Mouse (Mus musculus): Measurements from ENCODE around the gene Inhbb. TPM values are rescaled to one million over a fixed set of nuclear protein-coding genes. Genes with fewer than 3 reads are reported as not detected.

The Inhbb gene
- polyA plus RNA-seq, 1 experiment from 2014 or later, result 0.56 TPM

GRCm38 (mm10) chr1:119386306-119386705, 35.7 kb downstream of the Inhbb start:
- no peak for DNase-seq (ENCODE audit: low spot score)

GRCm38 (mm10) chr1:119383916-119384315, 38.1 kb downstream of the Inhbb start:
- DNase-seq (ENCODE audit: low spot score), result no peak

GRCm38 (mm10) chr1:119380609-119381008, 41.4 kb downstream of the Inhbb start:
- no peak for DNase-seq (ENCODE audit: low spot score)

- no peak for DNase-seq (ENCODE audit: low spot score)
Observed at GRCm38 (mm10) chr1:119375376-119375775, 46.7 kb downstream of the Inhbb start.

GRCm38 (mm10) chr1:119367546-119367945, 54.5 kb downstream of the Inhbb start:
- no peak for DNase-seq (ENCODE audit: low spot score)

GRCm38 (mm10) chr1:119366315-119366714, 55.7 kb downstream of the Inhbb start:
- DNase-seq (ENCODE audit: low spot score), result no peak

Other genes with a start within 250 kb of the Inhbb start
- 82.7 and 87.1 TPM in 2 replicates for gene Ralb, start 82.5 kb upstream of the Inhbb start, polyA plus RNA-seq (2015; fragmentation: Nextera tagmentation; extraction: Ambion mirVana)
- gene Tmem185b, start 103.9 kb upstream of the Inhbb start, polyA plus RNA-seq (2015; fragmentation: Nextera tagmentation; extraction: Ambion mirVana), result 26.8 and 29.2 TPM in 2 replicates
- 8.1 and 9.8 TPM in 2 replicates for gene Epb41l5, start 226.8 kb upstream of the Inhbb start, polyA plus RNA-seq (2015; fragmentation: Nextera tagmentation; extraction: Ambion mirVana)

Measured in thymus, postnatal 0 days (tissue).